Mouse (Mus musculus) CH12.LX (cell line): ENCODE measurements at regions not wholly inside any gene's neighbourhood (a gene's known extent, or its start where the extent isn't known, plus 50 kb on each side); places are given as distances from the start of the nearest gene placed in this dataset.

Experiments
- DNase-seq: peaks from one replicate; pipeline ENCODE4 v3.0.0-alpha.2; 2013; ENCODE audit errors: extremely low read depth
- H3K27ac ChIP-seq: 2 replicates; pipeline ENCODE4 v1.5.1; 2012; ENCODE audit warnings: low read depth, mild to moderate bottlenecking, control low read depth, moderate library complexity; ENCODE audit not compliant: insufficient read depth
- H3K27me3 ChIP-seq: replicated peaks from 2 replicates; pipeline ENCODE3; 2012; ENCODE audit warnings: inconsistent platforms
- H3K36me3 ChIP-seq, 2 experiments: replicated peaks in 1 of 2; 2 replicates each; pipeline versions ENCODE3 to v1.6.1; 2012; ENCODE audit warnings: inconsistent platforms in 1 of 2, low read length in 1 of 2, mild to moderate bottlenecking in 1 of 2, mixed read lengths in 1 of 2, moderate library complexity in 1 of 2; ENCODE audit not compliant: control insufficient read depth in 1 of 2, insufficient read depth in 1 of 2
- H3K4me1 ChIP-seq, 2 experiments: 2 replicates each; pipeline ENCODE4 v1.6.1; 2012; ENCODE audit warnings: inconsistent platforms in 1 of 2, moderate library complexity in 1 of 2; ENCODE audit not compliant: insufficient read depth in 2 of 2, control insufficient read depth in 1 of 2
- H3K4me2 ChIP-seq: 2 replicates; pipeline ENCODE4 v1.6.1; 2012; ENCODE audit warnings: low read depth, mild to moderate bottlenecking, control low read depth; ENCODE audit not compliant: poor library complexity, insufficient read depth, severe bottlenecking
- H3K4me3 ChIP-seq, 3 experiments: fragments of 150-350 bp in 1 of 3; sonication (generic) in 1 of 3; replicated peaks in 1 of 3; 2 replicates each; pipeline versions ENCODE3 to v1.5.1; 2011 to 2012; ENCODE audit warnings: low read depth in 2 of 3, low read length in 2 of 3, mild to moderate bottlenecking in 2 of 3, moderate library complexity in 2 of 3, control low read depth in 1 of 3, improper control_type of control experiment in 1 of 3, inconsistent platforms in 1 of 3, mixed read lengths in 1 of 3; ENCODE audit not compliant: poor library complexity in 1 of 3
- H3K79me2 ChIP-seq: replicated peaks from 2 replicates; pipeline ENCODE4 v1.6.1; 2012; ENCODE audit warnings: mild to moderate bottlenecking, moderate library complexity; ENCODE audit not compliant: control insufficient read depth, poor library complexity, insufficient read depth, severe bottlenecking; ENCODE audit errors: extremely low read depth
- H3K9ac ChIP-seq: 2 replicates; pipeline ENCODE4 v1.6.1; 2012; ENCODE audit warnings: low read depth, mild to moderate bottlenecking, control low read depth, moderate library complexity; ENCODE audit not compliant: insufficient read depth
- H3K9me3 ChIP-seq: replicated peaks from 2 replicates; pipeline ENCODE3; 2012; ENCODE audit warnings: low read length, inconsistent platforms, mixed read lengths
- CHD1 ChIP-seq: IDR thresholded peaks from 2 replicates; pipeline ENCODE4 v1.6.1; 2012; ENCODE audit warnings: low read depth, low read length, improper control_type of control experiment, inconsistent platforms
- CHD2 ChIP-seq: IDR thresholded peaks from 2 replicates; pipeline ENCODE4 v1.6.1; 2011; ENCODE audit warnings: low read length, improper control_type of control experiment
- ELF1 ChIP-seq: IDR thresholded peaks from 2 replicates; pipeline ENCODE4 v1.6.1; 2014; ENCODE audit warnings: low read depth, mild to moderate bottlenecking, inconsistent platforms, low read length, improper control_type of control experiment
- EP300 ChIP-seq: IDR thresholded peaks from 2 replicates; pipeline ENCODE4 v1.6.1; 2011; ENCODE audit warnings: low read length, improper control_type of control experiment
- ETS1 ChIP-seq: conservative IDR thresholded peaks from 2 replicates; pipeline ENCODE4 v1.6.1; 2012; ENCODE audit warnings: low read depth, mild to moderate bottlenecking, inconsistent platforms, low read length, improper control_type of control experiment, moderate library complexity
- MAZ ChIP-seq: IDR thresholded peaks from 2 replicates; pipeline ENCODE4 v1.6.1; 2012; ENCODE audit warnings: low read depth, mild to moderate bottlenecking, inconsistent platforms, low read length, improper control_type of control experiment, moderate library complexity
- MEF2A ChIP-seq: IDR thresholded peaks from 2 replicates; pipeline ENCODE4 v1.6.1; 2014; ENCODE audit warnings: low read depth, mild to moderate bottlenecking, inconsistent platforms, low read length, improper control_type of control experiment, borderline replicate concordance
- MXI1 ChIP-seq: IDR thresholded peaks from 2 replicates; pipeline ENCODE4 v1.6.1; 2011; ENCODE audit warnings: mild to moderate bottlenecking, low read depth, low read length, improper control_type of control experiment
- MYC ChIP-seq: IDR thresholded peaks from 2 replicates; pipeline ENCODE4 v1.6.1; 2011; ENCODE audit warnings: low read depth, mild to moderate bottlenecking, improper control_type of control experiment, low read length
- NELFE ChIP-seq: IDR thresholded peaks from 2 replicates; pipeline ENCODE4 v1.6.1; 2011; ENCODE audit warnings: low read depth, low read length, improper control_type of control experiment
- PAX5 ChIP-seq: IDR thresholded peaks from 2 replicates; pipeline ENCODE4 v1.6.1; 2012; ENCODE audit warnings: low read length, inconsistent platforms, mixed read lengths
- POLR2A ChIP-seq: IDR thresholded peaks from 2 replicates; pipeline ENCODE4 v1.6.1; 2011; ENCODE audit warnings: low read depth, mild to moderate bottlenecking, improper control_type of control experiment, low read length
- POLR2AphosphoS2 ChIP-seq: IDR thresholded peaks from 2 replicates; pipeline ENCODE4 v1.6.1; 2011; ENCODE audit warnings: low read depth, low read length, improper control_type of control experiment
- SIN3A ChIP-seq: IDR thresholded peaks from 2 replicates; pipeline ENCODE4 v1.6.1; 2012; ENCODE audit warnings: low read length, improper control_type of control experiment, inconsistent platforms
- SMC3 ChIP-seq: IDR thresholded peaks from 2 replicates; pipeline ENCODE4 v1.6.1; 2011; ENCODE audit warnings: low read depth, low read length, improper control_type of control experiment
- TBP ChIP-seq: conservative IDR thresholded peaks from 2 replicates; pipeline ENCODE4 v1.6.1; 2011; ENCODE audit warnings: low read depth, low read length, improper control_type of control experiment
- USF1 ChIP-seq: IDR thresholded peaks from 2 replicates; pipeline ENCODE4 v1.6.1; 2014; ENCODE audit warnings: low read depth, mild to moderate bottlenecking, inconsistent platforms, low read length, improper control_type of control experiment
- ZC3H11A ChIP-seq: IDR thresholded peaks from 2 replicates; pipeline ENCODE4 v1.6.1; 2012; ENCODE audit warnings: low read depth, mild to moderate bottlenecking, inconsistent platforms, low read length, improper control_type of control experiment
- ZMIZ1 ChIP-seq: IDR thresholded peaks from 2 replicates; pipeline ENCODE4 v1.6.1; 2012; ENCODE audit warnings: low read depth, mild to moderate bottlenecking, inconsistent platforms, low read length, improper control_type of control experiment
- ZNF384 ChIP-seq: IDR thresholded peaks from 2 replicates; pipeline ENCODE4 v1.6.1; 2012; ENCODE audit warnings: low read depth, low read length, improper control_type of control experiment, inconsistent platforms
- dilution Hi-C: fragments of 300-500 bp; cut with MboI; formaldehyde crosslinking; loops from 2 replicates; pipeline ENCODE4 v1.14.3; 2020; ENCODE audit warnings: low sequenced_read_pairs; ENCODE audit not compliant: extremely low pct_unique_long_range_greater_than_20kb, extremely low pct_ligation_motif_present
- in situ Hi-C: fragments of 300-500 bp; cut with MboI; formaldehyde crosslinking; loops from 3 replicates; pipeline ENCODE4 v1.14.3; 2019; ENCODE audit warnings: low sequenced_read_pairs, low pct_ligation_motif_present, low pct_unique_long_range_greater_than_20kb, mixed read lengths

- H3K4me2 ChIP-seq: no peak overlapping the region
- in situ Hi-C loops: no loop called here
- TF ChIP-seq MXI1 (no peak), USF1 (no peak), ZC3H11A (no peak), NELFE (no peak), SIN3A (no peak)
- H3K27me3 ChIP-seq: no peaks in the 10 kb centered on the region
- H3K4me3 ChIP-seq: no peak overlapping the region
- dilution Hi-C loops: no loop called here
- H3K4me1 ChIP-seq: no peaks in the 10 kb centered on the region
- no peaks in the 10 kb centered on the region for H3K79me2 ChIP-seq
- no peak for DNase-seq
- no peak overlapping the region for H3K9ac ChIP-seq
- no peak overlapping the region for H3K27ac ChIP-seq
- no peaks in the 10 kb centered on the region for H3K36me3 ChIP-seq
- H3K9me3 ChIP-seq: peaks cover 23% of the 10 kb centered on the region
These were observed 745.5 kb downstream of the Diaph3 start for GRCm38 (mm10) chr14:86395531-86395930.

DNA sequence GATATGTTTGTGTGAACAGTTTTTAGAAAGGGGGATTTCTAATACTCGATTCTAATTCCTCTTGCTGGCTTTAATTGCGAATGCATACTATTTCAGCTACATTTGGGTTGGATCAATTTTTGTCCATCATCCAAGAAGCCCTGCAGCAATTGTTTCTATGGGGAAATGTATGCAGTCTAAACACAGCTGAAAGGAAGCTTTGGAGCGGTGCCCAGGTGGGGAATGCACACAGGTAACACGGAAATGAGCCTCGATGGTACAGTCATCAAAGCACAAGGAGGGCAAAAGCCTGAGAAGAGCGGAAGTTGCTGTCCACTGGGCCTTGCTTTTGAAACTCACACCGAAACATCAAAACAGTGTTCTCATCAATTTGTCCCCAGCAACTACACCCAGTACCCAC lies 746.0 kb downstream of the Diaph3 start:
- H3K27ac ChIP-seq: no peak overlapping the region
- no peak for TF ChIP-seq PAX5
- TF ChIP-seq SIN3A: no peak
- TF ChIP-seq USF1: no peak
- no peak for TF ChIP-seq SMC3
- TF ChIP-seq CHD1: no peak
- TF ChIP-seq MAZ: no peak
- no peak for TF ChIP-seq MYC
- no peak for TF ChIP-seq POLR2AphosphoS2
- TF ChIP-seq ZMIZ1: no peak
- no peak for TF ChIP-seq POLR2A
- no peak for TF ChIP-seq EP300
- TF ChIP-seq ETS1: no peak
- TF ChIP-seq CHD2: no peak
- H3K9ac ChIP-seq: no peak overlapping the region
- no peaks in the 10 kb centered on the region for H3K27me3 ChIP-seq
- no peaks in the 10 kb centered on the region for H3K79me2 ChIP-seq
- no peaks in the 10 kb centered on the region for H3K36me3 ChIP-seq
- dilution Hi-C loops (no loop called here), in situ Hi-C loops (no loop called here)
- H3K4me1 ChIP-seq: no peaks in the 10 kb centered on the region
- H3K4me3 ChIP-seq: no peak overlapping the region
- no peak overlapping the region for H3K4me2 ChIP-seq
- DNase-seq: no peak
- H3K9me3 ChIP-seq: peaks cover 23% of the 10 kb centered on the region

DNA sequence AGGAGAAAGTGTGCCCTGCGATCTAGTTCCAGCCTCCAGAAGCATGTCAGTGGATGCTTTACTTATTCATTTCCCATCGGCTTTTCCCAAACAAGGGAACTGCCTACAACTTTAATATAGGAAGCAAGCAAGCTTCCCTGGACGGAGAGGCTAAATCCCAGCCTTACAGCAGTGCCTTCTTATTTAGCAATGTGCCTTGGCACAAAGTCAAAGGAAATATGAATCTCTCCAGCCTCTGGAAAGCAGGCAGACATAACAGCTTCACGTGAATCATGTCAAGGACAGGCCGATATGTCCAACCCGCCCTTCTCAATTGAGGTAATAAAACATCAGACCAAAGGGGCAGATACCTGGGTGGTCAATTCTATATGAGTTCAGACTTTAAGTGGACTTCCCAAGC lies 755.9 kb downstream of the Diaph3 start:
- no peaks in the 10 kb centered on the region for H3K4me1 ChIP-seq
- in situ Hi-C loops: no loop called here
- H3K79me2 ChIP-seq: no peaks in the 10 kb centered on the region
- no peak overlapping the region for H3K9ac ChIP-seq
- dilution Hi-C loops: no loop called here
- no peaks in the 10 kb centered on the region for H3K27me3 ChIP-seq
- no peak for DNase-seq
- peaks cover 7% of the 10 kb centered on the region for H3K9me3 ChIP-seq
- H3K36me3 ChIP-seq: no peaks in the 10 kb centered on the region
- TF ChIP-seq TBP (no peak), ZNF384 (no peak), MEF2A (no peak), ELF1 (no peak), MAZ (no peak), SMC3 (no peak)
- TF ChIP-seq, all 38 proteins: peak for 0
- H3K4me3 ChIP-seq: no peak overlapping the region
- no peak overlapping the region for H3K4me2 ChIP-seq
- H3K27ac ChIP-seq: no peak overlapping the region
